Mouse (Mus musculus): ENCODE results near the gene Reep3. TPM values are rescaled to one million over a fixed set of nuclear protein-coding genes. Genes with fewer than 3 reads are reported as not detected.

The Reep3 gene
- polyA plus RNA-seq, 1 experiment, result 47.9 TPM

- Histone ChIP-seq H3K4me3 (ENCODE audit: low read depth, low read length) (no peak overlapping the region), H3K9me3 (replicated peaks; ENCODE audit: control insufficient read depth, insufficient read depth, low read length, poor library complexity, severe bottlenecking) (no peaks in the 10 kb centered on the region), H3K36me3 (ENCODE audit: control insufficient read depth, insufficient read depth, low read length, poor library complexity, severe bottlenecking) (0 out of 2 replicates have a peak, but pooled peaks cover 2% of the 10 kb centered on the region), H3K9ac (ENCODE audit: low read depth, poor library complexity, severe bottlenecking) (no peak overlapping the region), H3K27me3 (ENCODE audit: control insufficient read depth, insufficient read depth, low read length, poor library complexity, severe bottlenecking) (no peaks in the 10 kb centered on the region), H3K4me1 (ENCODE audit: control insufficient read depth, insufficient read depth, low read length) (peaks cover 4% of the 10 kb centered on the region), H3K27ac (ENCODE audit: insufficient read depth, low read length) (no peak overlapping the region)
- no peak for TF ChIP-seq POLR2A (IDR thresholded peaks at IDR 0.05; ENCODE audit: insufficient read depth, low read length)
- no peak for TF ChIP-seq CTCF (IDR thresholded peaks at IDR 0.05; ENCODE audit: low read depth, low read length)
- no peak for TF ChIP-seq EP300 (IDR thresholded peaks at IDR 0.05; ENCODE audit: insufficient read depth, low read depth, low read length)
These were observed 73.7 kb downstream of the Reep3 start for GRCm38 (mm10) chr10:67023092-67023491.

- Histone ChIP-seq H3K9me3 (replicated peaks; ENCODE audit: control insufficient read depth, insufficient read depth, low read length, poor library complexity, severe bottlenecking) (no peaks in the 10 kb centered on the region), H3K27me3 (ENCODE audit: control insufficient read depth, insufficient read depth, low read length, poor library complexity, severe bottlenecking) (no peaks in the 10 kb centered on the region), H3K9ac (ENCODE audit: low read depth, poor library complexity, severe bottlenecking) (no peak overlapping the region), H3K4me1 (ENCODE audit: control insufficient read depth, insufficient read depth, low read length) (peaks cover 10% of the 10 kb centered on the region), H3K36me3 (ENCODE audit: control insufficient read depth, insufficient read depth, low read length, poor library complexity, severe bottlenecking) (0 out of 2 replicates have a peak, but pooled peaks cover 2% of the 10 kb centered on the region), H3K4me3 (ENCODE audit: low read depth, low read length) (no peak overlapping the region), H3K27ac (ENCODE audit: insufficient read depth, low read length) (no peak overlapping the region)
- TF ChIP-seq POLR2A (IDR thresholded peaks at IDR 0.05; ENCODE audit: insufficient read depth, low read length) (no peak), CTCF (IDR thresholded peaks at IDR 0.05; ENCODE audit: low read depth, low read length) (no peak), EP300 (IDR thresholded peaks at IDR 0.05; ENCODE audit: insufficient read depth, low read depth, low read length) (no peak)
These were observed 75.3 kb downstream of the Reep3 start for GRCm38 (mm10) chr10:67021494-67021893.

GRCm38 (mm10) chr10:67018875-67019274 lies 77.9 kb downstream of the Reep3 start:
- TF ChIP-seq POLR2A (IDR thresholded peaks at IDR 0.05; ENCODE audit: insufficient read depth, low read length) (no peak), CTCF (IDR thresholded peaks at IDR 0.05; ENCODE audit: low read depth, low read length) (no peak), EP300 (IDR thresholded peaks at IDR 0.05; ENCODE audit: insufficient read depth, low read depth, low read length) (no peak)
- H3K4me1 ChIP-seq (ENCODE audit: control insufficient read depth, insufficient read depth, low read length), result peaks cover 12% of the 10 kb centered on the region
- H3K9ac ChIP-seq (ENCODE audit: low read depth, poor library complexity, severe bottlenecking), result no peak overlapping the region
- H3K27ac ChIP-seq (ENCODE audit: insufficient read depth, low read length), result no peak overlapping the region
- no peaks in the 10 kb centered on the region for H3K27me3 ChIP-seq (ENCODE audit: control insufficient read depth, insufficient read depth, low read length, poor library complexity, severe bottlenecking)
- H3K4me3 ChIP-seq (ENCODE audit: low read depth, low read length), result no peak overlapping the region
- peaks cover 9% of the 10 kb centered on the region; the same call in 1 of the 2 replicates for H3K36me3 ChIP-seq (ENCODE audit: control insufficient read depth, insufficient read depth, low read length, poor library complexity, severe bottlenecking)
- no peaks in the 10 kb centered on the region for H3K9me3 ChIP-seq (replicated peaks; ENCODE audit: control insufficient read depth, insufficient read depth, low read length, poor library complexity, severe bottlenecking)

- H3K4me1 ChIP-seq (ENCODE audit: control insufficient read depth, insufficient read depth, low read length), result peaks cover 12% of the 10 kb centered on the region
- no peak overlapping the region for H3K4me3 ChIP-seq (ENCODE audit: low read depth, low read length)
- peaks cover 9% of the 10 kb centered on the region; the same call in 1 of the 2 replicates for H3K36me3 ChIP-seq (ENCODE audit: control insufficient read depth, insufficient read depth, low read length, poor library complexity, severe bottlenecking)
- no peak for TF ChIP-seq EP300 (IDR thresholded peaks at IDR 0.05; ENCODE audit: insufficient read depth, low read depth, low read length)
- no peak for TF ChIP-seq CTCF (IDR thresholded peaks at IDR 0.05; ENCODE audit: low read depth, low read length)
- TF ChIP-seq POLR2A (IDR thresholded peaks at IDR 0.05; ENCODE audit: insufficient read depth, low read length), result no peak
- H3K27me3 ChIP-seq (ENCODE audit: control insufficient read depth, insufficient read depth, low read length, poor library complexity, severe bottlenecking), result no peaks in the 10 kb centered on the region
- H3K9ac ChIP-seq (ENCODE audit: low read depth, poor library complexity, severe bottlenecking), result no peak overlapping the region
- no peaks in the 10 kb centered on the region for H3K9me3 ChIP-seq (replicated peaks; ENCODE audit: control insufficient read depth, insufficient read depth, low read length, poor library complexity, severe bottlenecking)
- H3K27ac ChIP-seq (ENCODE audit: insufficient read depth, low read length), result 0 out of 2 replicates have a peak overlapping the region, but pooled peaks have one; percentile 39
These were observed 78.9 kb downstream of the Reep3 start for GRCm38 (mm10) chr10:67017891-67018290.

- Histone ChIP-seq H3K27me3 (ENCODE audit: control insufficient read depth, insufficient read depth, low read length, poor library complexity, severe bottlenecking) (no peaks in the 10 kb centered on the region), H3K4me1 (ENCODE audit: control insufficient read depth, insufficient read depth, low read length) (peaks cover 12% of the 10 kb centered on the region), H3K4me3 (ENCODE audit: low read depth, low read length) (no peak overlapping the region), H3K27ac (ENCODE audit: insufficient read depth, low read length) (peak overlapping the region; percentile 48; the same call in 1 of the 2 replicates), H3K9me3 (replicated peaks; ENCODE audit: control insufficient read depth, insufficient read depth, low read length, poor library complexity, severe bottlenecking) (no peaks in the 10 kb centered on the region), H3K9ac (ENCODE audit: low read depth, poor library complexity, severe bottlenecking) (no peak overlapping the region), H3K36me3 (ENCODE audit: control insufficient read depth, insufficient read depth, low read length, poor library complexity, severe bottlenecking) (peaks cover 9% of the 10 kb centered on the region; the same call in 1 of the 2 replicates)
- TF ChIP-seq EP300 (IDR thresholded peaks at IDR 0.05; ENCODE audit: insufficient read depth, low read depth, low read length) (no peak), POLR2A (IDR thresholded peaks at IDR 0.05; ENCODE audit: insufficient read depth, low read length) (no peak), CTCF (IDR thresholded peaks at IDR 0.05; ENCODE audit: low read depth, low read length) (no peak)
These were observed 79.4 kb downstream of the Reep3 start for GRCm38 (mm10) chr10:67017315-67017714.

- H3K36me3 ChIP-seq (ENCODE audit: control insufficient read depth, insufficient read depth, low read length, poor library complexity, severe bottlenecking), result peaks cover 9% of the 10 kb centered on the region; the same call in 1 of the 2 replicates
These were observed 80.0 kb downstream of the Reep3 start for GRCm38 (mm10) chr10:67016615-67017278.

More at GRCm38 (mm10) chr10:67016615-67017278, 80.0 kb downstream of the Reep3 start:
- H3K27ac ChIP-seq (ENCODE audit: insufficient read depth, low read length), result peak overlapping the region; percentile 77
- no peaks in the 10 kb centered on the region for H3K27me3 ChIP-seq (ENCODE audit: control insufficient read depth, insufficient read depth, low read length, poor library complexity, severe bottlenecking)
- H3K9me3 ChIP-seq (replicated peaks; ENCODE audit: control insufficient read depth, insufficient read depth, low read length, poor library complexity, severe bottlenecking), result no peaks in the 10 kb centered on the region
- no peak overlapping the region for H3K4me3 ChIP-seq (ENCODE audit: low read depth, low read length)
- H3K4me1 ChIP-seq (ENCODE audit: control insufficient read depth, insufficient read depth, low read length), result peaks cover 12% of the 10 kb centered on the region
- H3K9ac ChIP-seq (ENCODE audit: low read depth, poor library complexity, severe bottlenecking), result no peak overlapping the region
- TF ChIP-seq POLR2A (IDR thresholded peaks at IDR 0.05; ENCODE audit: insufficient read depth, low read length) (no peak), EP300 (IDR thresholded peaks at IDR 0.05; ENCODE audit: insufficient read depth, low read depth, low read length) (peak; percentile 90), CTCF (IDR thresholded peaks at IDR 0.05; ENCODE audit: low read depth, low read length) (no peak)

Data from ES-Bruce4 (cell line).